In the genomic region with DNA sequence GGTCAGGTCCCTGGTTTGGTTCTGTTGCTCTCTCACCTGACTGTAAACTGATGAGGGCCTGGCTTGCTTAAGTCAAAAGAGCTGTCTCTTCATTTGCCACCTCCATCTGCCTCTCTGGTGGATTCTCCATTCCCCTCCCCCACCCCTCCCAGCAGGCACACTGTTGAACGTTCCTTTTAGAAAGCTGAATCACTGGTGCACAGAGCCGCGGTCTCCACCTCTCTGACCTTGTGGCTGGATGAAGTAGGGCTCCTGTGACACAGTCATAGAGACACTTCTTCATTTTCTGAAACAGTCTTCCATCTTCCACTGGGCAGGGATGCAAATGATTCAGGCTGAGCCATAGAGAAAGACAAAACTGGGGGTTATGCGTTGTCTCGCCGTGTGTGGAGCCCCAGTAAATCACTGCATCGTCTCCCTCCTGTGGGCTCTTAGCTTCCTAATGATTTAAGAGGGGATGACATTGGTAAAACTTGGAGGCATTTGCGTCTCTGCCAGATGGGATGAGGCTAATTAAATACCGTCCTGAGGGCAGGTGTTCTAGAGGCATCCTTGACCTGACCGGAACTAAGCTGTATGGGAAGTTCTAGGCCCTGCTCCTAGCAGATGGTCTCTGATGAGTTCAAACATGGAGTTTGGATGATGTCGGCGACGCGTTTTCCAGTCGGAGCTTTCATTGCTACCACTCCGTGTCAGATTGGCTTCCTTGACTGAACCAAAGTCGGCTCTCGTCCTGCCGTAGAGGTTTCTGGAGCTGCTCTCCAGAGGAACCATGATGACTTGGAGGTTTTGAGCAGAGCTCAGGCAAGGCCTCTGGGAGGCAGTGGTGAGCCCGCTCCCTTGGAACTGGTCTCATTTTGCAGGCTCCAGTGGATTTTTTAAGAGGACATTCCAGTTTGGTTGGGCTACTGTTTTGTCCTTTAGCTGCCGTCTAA, we compare ENCODE assay signal across 8 mouse cellular contexts. TPM values are rescaled to one million over a fixed set of nuclear protein-coding genes. Genes with fewer than 3 reads are reported as not detected.
DNase-seq lines count a peak whose midpoint lies in the region; ATAC-seq and TF ChIP-seq lines count a peak whose summit lies in the region.

No protein-coding gene starts in this region.

- no peaks in the 10 kb centered on the region for H3K9me3 ChIP-seq in heart, embryonic 14.5 days (ENCODE audit: control insufficient read depth, low read length)
- no peaks in the 10 kb centered on the region for H3K9me3 ChIP-seq in ES-E14 (ENCODE audit: control insufficient read depth, insufficient read depth, low read depth, low read length)

- H3K36me3 ChIP-seq in heart, embryonic 14.5 days (ENCODE audit: control insufficient read depth, insufficient read depth, low read length), result peaks cover 4% of the 10 kb centered on the region; the same call in 1 of the 2 replicates
- peaks cover 37% of the 10 kb centered on the region for H3K36me3 ChIP-seq in ES-E14 (ENCODE audit: control insufficient read depth, insufficient read depth, low read length, poor library complexity, severe bottlenecking)
- H3K36me3 ChIP-seq in splenic B cell, adult 2 months (ENCODE audit: control insufficient read depth, insufficient read depth, low read length, poor library complexity, severe bottlenecking), result no peaks in the 10 kb centered on the region

- 74% methylated on average over 21 of the region's 21 CpGs for WGBS in heart, embryonic 14.5 days

- H3K4me2 ChIP-seq in heart, embryonic 14.5 days (ENCODE audit: low read length), result peak overlapping the region; percentile 81

- peaks cover 21 to 25% of the 10 kb centered on the region in 2 experiments for H3K4me1 ChIP-seq in heart, embryonic 14.5 days (ENCODE audit: control insufficient read depth in 2 of 2, insufficient read depth in 2 of 2, low read length in 2 of 2)
- peaks cover 2 to 10% of the 10 kb centered on the region in 2 experiments; a peak in 2 of 4 replicates for H3K4me1 ChIP-seq in ES-E14 (ENCODE audit: control insufficient read depth in 2 of 2, insufficient read depth in 2 of 2, low read length in 2 of 2, poor library complexity in 1 of 2)

- H3K27ac ChIP-seq in heart, embryonic 14.5 days (replicated peaks in 1 of 2; ENCODE audit: control insufficient read depth in 1 of 2, insufficient read depth in 1 of 2, low read depth in 2 of 2, low read length in 2 of 2), result no peak overlapping the region
- no peak overlapping the region for H3K27ac ChIP-seq in ES-E14 (ENCODE audit: insufficient read depth, low read depth, low read length, poor library complexity, severe bottlenecking)

- no peak for ATAC-seq in heart, embryonic 14.5 days (ENCODE audit: insufficient number of reproducible peaks, insufficient read depth, low FRiP score, low read depth)
- no peak for ATAC-seq in granulocyte monocyte progenitor cell, adult 5-6 weeks (replicated peaks; ENCODE audit: poor library complexity, severe bottlenecking)

- DNase-seq in heart, postnatal 4 days, result no peak
- no peak for DNase-seq in ES-E14 (ENCODE audit: low read depth, low spot score)
- DNase-seq in cerebellum, postnatal 25 days, result peak; percentile 45 to 54
- peak; percentile 43 to 46 for DNase-seq in layer of hippocampus, postnatal 14 days (ENCODE audit: low spot score in 2 of 2)
- peak; percentile 34 for DNase-seq in splenic B cell, adult 2 months (ENCODE audit: low read depth, low spot score)
- no peak for DNase-seq in spleen, postnatal 36 days (ENCODE audit: low spot score in 2 of 2)

- no peak overlapping the region for H3K9ac ChIP-seq in heart, embryonic 14.5 days (ENCODE audit: low read length)
- H3K9ac ChIP-seq in ES-E14 (ENCODE audit: insufficient read depth, low read depth, low read length, poor library complexity, severe bottlenecking), result peak overlapping the region; percentile 2; the same call in 1 of the 2 replicates

- peak overlapping the region in 1 of 2 experiments; percentile 50; a peak in 1 of 4 replicates for H3K4me3 ChIP-seq in heart, embryonic 14.5 days (ENCODE audit: control insufficient read depth in 1 of 2, insufficient read depth in 1 of 2, low read depth in 1 of 2, low read length in 2 of 2)
- peak overlapping the region; percentile 66 to 78 for H3K4me3 ChIP-seq in ES-E14 (ENCODE audit: insufficient read depth in 1 of 2, low read depth in 1 of 2, low read length in 2 of 2, poor library complexity in 1 of 2, severe bottlenecking in 1 of 2)

- in situ Hi-C loops in ES-E14 (cut with MboI; ENCODE audit: low sequenced_read_pairs in 2 of 2, unreplicated experiment in 2 of 2), result loop anchor here in 1 of 2 experiments (25.0 kb wide), 1 partner anchor 560 kb away; no protein-coding TSS in a partner anchor

- H3K27me3 ChIP-seq in heart, embryonic 14.5 days (ENCODE audit: control insufficient read depth, insufficient read depth, low read length), result peaks cover 12% of the 10 kb centered on the region
- H3K27me3 ChIP-seq in splenic B cell, adult 2 months (ENCODE audit: control insufficient read depth, insufficient read depth, low read length, poor library complexity, severe bottlenecking), result no peaks in the 10 kb centered on the region; the same call in 1 of the 2 replicates

TF ChIP-seq in ES-E14, 5 proteins besides CTCF, POLR2A, EP300 and RAD21:
- 0 out of 2 replicates have a peak, but pooled peaks have one; percentile 21 for TF ChIP-seq HCFC1 (IDR thresholded peaks at IDR 0.05; ENCODE audit: borderline replicate concordance, insufficient read depth, low read length)
- no peak for TF ChIP-seq ZC3H11A (IDR thresholded peaks at IDR 0.05; ENCODE audit: borderline replicate concordance, low read depth, low read length)

RNA-seq across cellular contexts. Expression of a gene that starts 1.8 kb away (rescaled TPM):
- 113 and 147 TPM in 2 replicates for polyA plus RNA-seq in heart, embryonic 14.5 days (2014; fragmentation: Nextera tagmentation; extraction: Ambion mirVana)
- total RNA-seq in heart, postnatal 4 days (2021), result 10 to 100 TPM; 28.4 to 32.1 TPM
- total RNA-seq in ES-E14 (2012; rRNA removed), result 190 and 263 TPM in 2 replicates
- total RNA-seq in layer of hippocampus, postnatal 14 days (2021), result 1,000 to 10,000 TPM; 1,065 to 1,083 TPM
- 1.2 and 1.5 TPM in 2 replicates for total RNA-seq in granulocyte monocyte progenitor cell, adult 5-6 weeks (2014; fragmentation: Nextera tagmentation)
- total RNA-seq in granulocyte monocyte progenitor cell, adult 5-6 weeks (2017), result not detected in 2 replicates

RNA-seq across cellular contexts. Expression of a gene that starts 59.1 kb away (rescaled TPM):
- polyA plus RNA-seq in heart, embryonic 14.5 days (2014; fragmentation: Nextera tagmentation; extraction: Ambion mirVana), result 30.9 and 32.9 TPM in 2 replicates
- 10 to 100 TPM; 60.9 to 66.7 TPM for total RNA-seq in heart, postnatal 4 days (2021)
- 15.3 and 16.3 TPM in 2 replicates for total RNA-seq in ES-E14 (2012; rRNA removed)
- total RNA-seq in layer of hippocampus, postnatal 14 days (2021), result 10 to 100 TPM; 63.0 to 68.4 TPM
- 0.52 and 0.90 TPM in 2 replicates for total RNA-seq in granulocyte monocyte progenitor cell, adult 5-6 weeks (2014; fragmentation: Nextera tagmentation)
- 0.26 and 0.31 TPM in 2 replicates for total RNA-seq in granulocyte monocyte progenitor cell, adult 5-6 weeks (2017)

Comparison
In these comparisons a context has a peak if more than half of its experiments do, and no peak if none do; other contexts are left out.
1. DNase-seq: peak in cerebellum, postnatal 25 days (2 of 2), layer of hippocampus, postnatal 14 days (2 of 2) and splenic B cell, adult 2 months (single experiment); none in heart, postnatal 4 days (single experiment), ES-E14 (single experiment) and spleen, postnatal 36 days (0 of 2).
2. RNA of a gene that starts 1.8 kb away (total RNA-seq): 1,065 to 1,083 TPM in layer of hippocampus, postnatal 14 days, 190 to 263 TPM in ES-E14 and 28.4 to 32.1 TPM in heart, postnatal 4 days; 1.2 to 1.5 TPM in granulocyte monocyte progenitor cell, adult 5-6 weeks; every median in the first group is over 10 times any median in the second.